Mouse (Mus musculus) layer of hippocampus, adult 2 months (tissue): ENCODE measurements around the gene Nxph4. TPM values are rescaled to one million over a fixed set of nuclear protein-coding genes. Genes with fewer than 3 reads are reported as not detected.
A peak's percentile ranks its signal among the peaks of the same experiment; 100 is the strongest.

ENCODE experiments used
- DNase-seq, 2 experiments: peaks; one replicate each; pipeline ENCODE4 v3.0.0; 2022; ENCODE audit warnings: low spot score in 2 of 2
- H3K27ac ChIP-seq: fragments of 200-600 bp; 2 replicates; pipeline ENCODE4 v1.8.1; 2022
- H3K4me3 ChIP-seq: fragments of 200-600 bp; 2 replicates; pipeline ENCODE4 v1.8.1; 2022; ENCODE audit warnings: mild to moderate bottlenecking
- CTCF ChIP-seq: fragments of 200-600 bp; conservative IDR thresholded peaks from 2 replicates; pipeline ENCODE4 v1.8.1; 2022; ENCODE audit warnings: antibody characterized with exemption, mild to moderate bottlenecking, moderate library complexity
- long read RNA-seq, 2 experiments: library from polyadenylated mRNA; stranded (forward); transcript quantifications; one replicate each; pipeline ENCODE4 v2.0.0; 2021; ENCODE audit warnings: borderline mapping rate in 2 of 2
- total RNA-seq, 2 experiments: library from RNA; stranded (reverse); gene quantifications; 2 replicates each; pipeline ENCODE4 v1.2.3; 2021

Nxph4 gene
- total RNA-seq: 1 to 10 TPM; 1.2 to 1.6 TPM
- long read RNA-seq, experiment 1: 0 reads
- long read RNA-seq, experiment 2, partial matches to known transcripts: 0 of 2 reads
- long read RNA-seq, experiment 2, other reads (novel, unspliced or antisense): 0 of 2 reads

- Histone ChIP-seq H3K4me3 (peak within 1 kb of the TSS; percentile 47), H3K27ac (no peak within 1 kb of the TSS)
- no peak for DNase-seq
- TF ChIP-seq CTCF: no peak
Observed at GRCm38 (mm10) chr10:127534036-127534928, at the start of gene Nxph4. Gene Nxph4 (minus strand): TSS chr10:127534559.

- no peak for DNase-seq
- H3K4me3 ChIP-seq: no peak overlapping the region
- H3K27ac ChIP-seq: no peak overlapping the region
- no peak for TF ChIP-seq CTCF
Observed at GRCm38 (mm10) chr10:127583649-127584048, 49.3 kb upstream of the Nxph4 start.

- no peak for TF ChIP-seq CTCF
- Histone ChIP-seq H3K4me3 (no peak overlapping the region), H3K27ac (no peak overlapping the region)
- no peak for DNase-seq
Observed at GRCm38 (mm10) chr10:127581291-127581690, 46.9 kb upstream of the Nxph4 start.

GRCm38 (mm10) chr10:127577982-127578381 is 43.6 kb upstream of the Nxph4 start:
- no peak overlapping the region for H3K4me3 ChIP-seq
- no peak for DNase-seq
- TF ChIP-seq CTCF: no peak
- H3K27ac ChIP-seq: no peak overlapping the region

GRCm38 (mm10) chr10:127577156-127577555 is 42.8 kb upstream of the Nxph4 start:
- no peak for DNase-seq
- TF ChIP-seq CTCF: no peak
- Histone ChIP-seq H3K4me3 (no peak overlapping the region), H3K27ac (no peak overlapping the region)

GRCm38 (mm10) chr10:127576381-127576961 is 42.1 kb upstream of the Nxph4 start:
- H3K27ac ChIP-seq: peak overlapping the region; percentile 36; the same call in 1 of the 2 replicates
- DNase-seq: peak in 1 of 2 experiments; percentile 53
- no peak overlapping the region for H3K4me3 ChIP-seq
- peak; percentile 82 for TF ChIP-seq CTCF

- DNase-seq: no peak
- no peak overlapping the region for H3K4me3 ChIP-seq
- TF ChIP-seq CTCF: no peak
- H3K27ac ChIP-seq: peak overlapping the region; percentile 3; the same call in 1 of the 2 replicates
Observed at GRCm38 (mm10) chr10:127575741-127576140, 41.4 kb upstream of the Nxph4 start.

GRCm38 (mm10) chr10:127572281-127572680 is 37.9 kb upstream of the Nxph4 start:
- TF ChIP-seq CTCF: no peak
- DNase-seq: no peak
- Histone ChIP-seq H3K4me3 (no peak overlapping the region), H3K27ac (no peak overlapping the region)

GRCm38 (mm10) chr10:127570937-127571641 is 36.7 kb upstream of the Nxph4 start:
- Histone ChIP-seq H3K4me3 (no peak overlapping the region), H3K27ac (no peak overlapping the region)
- no peak for TF ChIP-seq CTCF
- no peak for DNase-seq

- no peak for DNase-seq
Observed at GRCm38 (mm10) chr10:127570384-127570783, 36.0 kb upstream of the Nxph4 start.

GRCm38 (mm10) chr10:127569450-127569849 is 35.1 kb upstream of the Nxph4 start:
- no peak overlapping the region for H3K4me3 ChIP-seq
- H3K27ac ChIP-seq: no peak overlapping the region
- DNase-seq: peak; percentile 65 to 71
- TF ChIP-seq CTCF: peak; percentile 95

More at GRCm38 (mm10) chr10:127570384-127570783, 36.0 kb upstream of the Nxph4 start:
- TF ChIP-seq CTCF: no peak
- Histone ChIP-seq H3K27ac (0 out of 2 replicates have a peak overlapping the region, but pooled peaks have one; percentile 18), H3K4me3 (no peak overlapping the region)

- H3K4me3 ChIP-seq: no peak overlapping the region
- no peak for TF ChIP-seq CTCF
- DNase-seq: no peak
- no peak overlapping the region for H3K27ac ChIP-seq
Observed at GRCm38 (mm10) chr10:127566553-127567326, 32.4 kb upstream of the Nxph4 start.
